Mouse (Mus musculus): ENCODE data around the gene Epn2.

Epn2 gene

GRCm38 (mm10) chr11:61540642-61541041, 38.8 kb downstream of the Epn2 start:
- DNase-seq (ENCODE audit: low read depth, low spot score): no peak

- DNase-seq (ENCODE audit: low read depth, low spot score): no peak
These were observed 42.1 kb downstream of the Epn2 start for GRCm38 (mm10) chr11:61537362-61537761.

DNA sequence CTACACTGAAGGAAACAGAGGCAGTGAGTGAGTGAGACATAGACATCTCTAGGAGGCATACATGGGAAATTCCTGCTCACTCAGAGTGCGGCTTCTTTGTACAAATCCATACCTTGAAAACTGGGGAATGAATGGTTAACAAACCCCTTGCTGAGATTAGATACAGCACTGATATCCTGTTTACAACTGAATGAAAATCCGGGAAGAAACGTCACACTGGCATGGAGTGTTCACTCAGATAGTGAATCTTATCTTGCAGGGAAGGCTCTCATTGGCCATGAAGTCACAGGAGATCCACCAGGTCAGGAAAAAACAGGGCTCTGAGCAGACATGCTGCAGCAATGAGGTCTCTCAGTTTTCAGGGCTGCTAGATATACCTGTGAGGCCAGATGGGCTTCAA, 42.5 kb downstream of the Epn2 start:
- DNase-seq (ENCODE audit: low read depth, low spot score): no peak

- no peak for DNase-seq (ENCODE audit: low read depth, low spot score)
These were observed 44.0 kb downstream of the Epn2 start for GRCm38 (mm10) chr11:61535530-61535929.

GRCm38 (mm10) chr11:61533571-61533970, 45.9 kb downstream of the Epn2 start:
- DNase-seq (ENCODE audit: low read depth, low spot score): no peak

DNA sequence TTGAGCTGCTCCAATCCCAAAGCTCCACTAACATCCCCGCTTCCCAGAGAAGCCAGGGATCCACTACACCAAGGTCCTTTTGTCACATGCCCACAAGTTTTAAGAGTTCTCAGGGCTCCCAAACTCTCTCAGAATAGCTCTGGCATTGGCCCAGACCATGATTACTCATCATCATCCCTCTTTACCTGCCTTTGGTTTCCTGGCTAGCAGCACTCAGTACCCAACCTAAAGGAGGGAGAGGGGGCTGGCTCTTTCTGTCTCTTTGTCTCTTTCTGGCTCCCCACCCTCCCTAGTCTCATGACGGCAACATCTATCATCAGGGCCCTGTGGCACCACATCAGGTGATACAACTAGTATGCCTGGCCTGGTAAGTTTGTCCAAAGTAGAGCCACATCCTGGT, 46.7 kb downstream of the Epn2 start:
- DNase-seq (ENCODE audit: low read depth, low spot score): peak; percentile 61

- no peak for DNase-seq (ENCODE audit: low read depth, low spot score)
These were observed 50.2 kb downstream of the Epn2 start for GRCm38 (mm10) chr11:61529268-61529713.

DNA sequence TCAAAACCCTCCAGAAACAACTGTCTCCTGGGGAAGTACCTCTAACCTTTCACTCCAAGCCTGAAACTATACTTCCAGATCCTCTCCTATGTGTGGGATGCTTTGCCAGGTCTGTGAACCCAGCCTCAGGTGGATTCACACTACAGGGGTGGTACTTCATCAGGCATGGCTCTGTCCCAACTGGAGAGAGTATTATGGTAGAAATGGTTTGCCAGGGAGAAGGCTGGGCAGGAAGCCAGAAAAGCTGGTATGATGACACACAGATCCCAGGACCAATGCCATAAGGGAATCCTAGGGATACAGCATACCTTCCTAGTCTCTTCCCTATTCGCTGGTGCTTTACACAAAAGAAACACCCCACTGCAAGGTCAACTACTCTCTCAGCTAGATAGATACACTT, 52.6 kb downstream of the Epn2 start:
- peak; percentile 69 for DNase-seq (ENCODE audit: low read depth, low spot score)

DNA sequence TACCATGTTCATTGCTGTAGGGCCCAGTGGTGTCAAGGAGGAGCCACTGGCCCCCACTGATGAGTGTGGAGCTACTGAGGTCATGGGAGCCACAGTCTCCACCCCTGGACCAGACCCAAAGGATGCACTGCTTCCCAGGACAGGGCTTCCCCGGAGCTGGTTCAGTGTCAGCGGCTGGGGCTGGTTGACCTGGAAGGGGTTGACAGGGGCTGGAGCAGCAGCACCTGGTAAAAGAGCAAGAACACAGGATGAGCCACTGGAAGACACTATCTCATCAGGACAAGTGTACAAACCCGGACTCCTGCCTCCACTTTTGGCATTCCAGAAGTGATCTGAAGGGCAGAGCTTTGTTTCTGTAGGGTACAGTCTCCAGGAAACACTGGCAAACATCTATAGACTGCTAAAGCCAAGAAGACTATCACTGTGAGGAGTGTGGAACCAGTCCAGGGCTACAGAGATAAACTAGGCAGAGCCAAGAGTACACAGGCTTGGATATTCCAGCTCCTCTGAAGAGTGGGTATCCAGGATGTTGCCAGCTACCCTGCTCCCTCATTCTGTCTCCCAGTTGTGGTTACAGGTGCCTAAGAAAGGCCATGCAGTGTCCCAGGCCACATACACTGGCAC, 59.9 kb downstream of the Epn2 start:
- DNase-seq (ENCODE audit: low read depth, low spot score): no peak

GRCm38 (mm10) chr11:61518871-61519270, 60.6 kb downstream of the Epn2 start:
- no peak for DNase-seq (ENCODE audit: low read depth, low spot score)

DNA sequence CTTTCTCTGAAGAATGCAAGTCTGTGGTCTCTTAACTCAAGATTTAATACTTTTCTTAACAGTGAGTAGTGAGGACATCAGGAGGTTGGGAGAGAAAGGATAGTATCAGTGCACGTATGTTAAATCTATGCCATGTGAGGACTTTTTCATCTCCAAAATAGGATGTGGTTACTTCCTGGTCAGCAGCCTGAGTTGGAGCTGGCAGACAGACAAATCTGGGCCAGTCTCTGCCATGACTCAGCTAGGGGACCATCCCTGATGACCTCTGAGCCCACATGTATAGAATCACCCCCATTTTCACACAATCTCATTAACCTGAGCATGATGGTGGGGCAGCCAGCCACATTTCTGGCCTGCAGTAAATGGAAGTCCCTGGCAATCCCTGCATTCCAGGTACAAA, 61.5 kb downstream of the Epn2 start:
- DNase-seq (ENCODE audit: low read depth, low spot score): peak; percentile 78

DNA sequence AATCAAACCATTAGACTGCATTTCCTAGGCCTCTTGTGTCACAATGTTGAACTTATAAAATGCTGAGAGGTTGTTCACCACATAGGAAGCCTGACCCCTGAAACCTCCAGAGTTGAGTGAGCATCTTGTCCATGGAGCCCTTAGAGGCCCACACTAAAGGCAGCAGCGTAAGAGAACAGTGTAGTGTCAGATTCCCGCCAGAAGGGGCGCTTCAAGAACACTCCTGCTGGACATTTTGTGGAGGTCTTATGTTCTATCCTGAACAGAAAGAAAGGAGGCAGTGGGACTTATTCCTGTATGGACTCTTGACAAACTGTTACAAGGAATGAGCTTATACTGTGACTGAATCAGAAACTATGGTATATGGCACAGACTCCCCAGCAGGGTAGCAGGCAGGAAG, 64.5 kb downstream of the Epn2 start:
- peak; percentile 55 for DNase-seq (ENCODE audit: low read depth, low spot score)

DNA sequence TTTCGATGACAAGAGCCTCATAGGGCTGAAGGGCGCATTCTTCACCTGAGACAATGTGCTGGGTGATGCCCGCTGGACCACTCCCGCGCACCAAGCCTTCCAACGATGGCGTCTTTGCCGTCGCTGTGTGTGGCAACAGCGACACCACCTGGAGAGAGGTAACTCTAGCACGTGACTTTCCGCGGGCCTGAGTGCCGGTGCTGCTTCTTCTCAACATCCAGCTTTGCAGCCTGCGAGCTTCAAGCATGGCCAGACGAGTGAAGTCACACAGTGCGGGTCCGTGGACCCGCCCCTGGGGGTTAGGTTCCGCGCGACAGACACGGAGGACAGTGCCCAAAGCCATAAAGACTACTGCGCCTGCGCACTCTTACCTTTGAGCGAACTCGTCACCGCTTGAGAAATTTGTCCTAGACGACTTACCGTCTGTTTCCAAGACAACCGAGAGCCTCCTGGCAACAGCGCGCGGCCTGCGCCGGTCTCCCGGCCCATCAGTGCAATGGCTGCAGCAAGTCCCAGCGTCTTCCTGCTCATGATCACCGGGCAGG, 74.7 kb downstream of the Epn2 start, which contains the start of gene B9d1:
Gene B9d1, plus strand, starts transcription at position 432 of the 545 bp plus-strand sequence.
- peak; percentile 98 for DNase-seq (ENCODE audit: low read depth, low spot score)

DNA sequence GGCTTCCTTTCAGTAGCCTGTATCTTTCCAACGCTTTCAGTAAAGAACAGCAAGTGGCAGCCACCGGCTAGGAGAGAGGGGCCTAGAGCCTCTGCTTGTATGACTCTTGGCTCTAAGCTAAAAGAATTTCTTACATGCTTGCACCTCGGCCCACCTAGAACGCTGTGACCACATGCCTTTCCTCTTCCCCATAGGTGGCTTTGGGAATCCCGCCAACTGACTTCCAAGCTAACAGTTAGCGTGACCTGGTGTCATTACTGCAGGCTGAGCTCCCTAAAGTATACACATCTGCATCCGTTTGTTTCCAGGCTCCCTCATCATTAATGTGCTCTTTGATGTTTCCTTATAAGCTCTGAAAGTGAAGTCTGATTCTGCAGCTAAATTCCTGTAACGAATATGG, 75.6 kb downstream of the Epn2 start:
- DNase-seq (ENCODE audit: low read depth, low spot score): no peak

GRCm38 (mm10) chr11:61498736-61499504, 80.6 kb downstream of the Epn2 start:
- DNase-seq (ENCODE audit: low read depth, low spot score): peak; percentile 31

GRCm38 (mm10) chr11:61497490-61497889, 82.0 kb downstream of the Epn2 start:
- DNase-seq (ENCODE audit: low read depth, low spot score): no peak

DNA sequence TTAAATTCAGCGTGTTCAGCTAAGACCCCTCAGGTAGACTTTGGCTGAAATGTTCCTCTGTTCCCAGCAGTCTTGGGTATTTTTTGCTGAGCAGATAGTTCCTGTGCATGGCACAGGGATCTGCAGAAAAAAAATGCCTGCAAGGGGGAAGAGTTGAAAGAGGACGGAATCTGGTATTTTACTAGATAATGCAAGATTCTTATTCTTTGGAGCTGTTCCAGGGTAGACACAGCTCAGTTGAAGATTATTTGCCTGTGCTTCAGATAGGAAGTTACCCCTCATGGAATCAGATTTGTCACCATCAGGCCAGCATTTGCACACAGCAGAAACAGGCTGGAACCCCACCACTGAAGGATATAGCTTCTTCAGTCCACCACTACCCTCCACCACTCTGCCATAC, 84.0 kb downstream of the Epn2 start:
- DNase-seq (ENCODE audit: low read depth, low spot score): no peak

DNA sequence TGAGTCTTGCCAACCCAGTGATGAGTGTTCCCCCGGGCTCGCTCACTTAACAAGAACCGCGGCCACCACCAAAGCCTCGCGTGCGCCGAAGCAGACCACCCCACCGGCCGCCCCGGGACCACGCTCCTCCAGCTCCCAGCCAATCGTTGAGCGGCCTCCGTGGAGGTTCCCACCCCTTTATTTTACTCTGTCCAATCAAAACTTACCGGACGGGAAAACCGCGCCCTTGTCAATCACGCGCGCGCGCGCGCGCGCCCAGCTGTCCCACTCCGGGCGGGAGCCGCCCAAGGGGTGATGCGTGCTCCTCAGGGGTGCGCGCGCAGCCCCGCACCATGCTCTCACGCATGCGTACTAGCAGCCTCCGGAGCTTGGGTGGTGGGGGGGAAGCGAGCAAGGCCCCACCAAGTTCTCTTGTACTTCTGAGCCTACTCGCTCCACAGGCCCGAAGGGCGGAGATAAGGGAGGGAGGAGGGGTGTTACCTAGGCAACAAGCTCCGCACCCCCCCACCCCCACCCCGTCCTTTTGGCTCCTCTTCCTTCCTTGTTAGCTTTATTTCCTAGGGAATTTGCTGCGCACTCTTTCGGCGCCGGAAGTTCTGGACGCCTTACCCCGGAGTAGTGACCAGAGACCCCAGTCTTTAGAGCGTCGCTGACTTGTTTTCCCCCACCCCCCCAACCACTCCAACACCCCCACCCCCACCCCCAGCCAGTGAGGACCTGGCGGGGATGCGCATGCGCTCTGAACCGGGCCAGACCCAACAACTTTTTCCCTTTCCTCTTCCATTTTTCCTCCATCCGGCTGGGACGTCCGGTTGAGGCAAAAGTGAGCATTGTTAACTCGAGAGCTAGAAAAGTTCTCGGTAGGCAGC, 85.1 kb downstream of the Epn2 start, which contains the start of gene Mapk7:
Gene Mapk7, minus strand, starts transcription at position 278 of the 869 bp plus-strand sequence.
- DNase-seq (ENCODE audit: low read depth, low spot score): peak; percentile 97

GRCm38 (mm10) chr11:61493525-61494128, 85.9 kb downstream of the Epn2 start:
- no peak for DNase-seq (ENCODE audit: low read depth, low spot score)

- DNase-seq (ENCODE audit: low read depth, low spot score): no peak
These were observed 86.6 kb downstream of the Epn2 start for GRCm38 (mm10) chr11:61492749-61493401.

Measured in 3T3-L1 (cell line).